Mouse (Mus musculus): ENCODE results near the gene Vmn2r95. TPM values are rescaled to one million over a fixed set of nuclear protein-coding genes. Genes with fewer than 3 reads are reported as not detected.
"Not testable (repeated sequence)": the region's sequence is repeated elsewhere in the genome, so short reads cannot be mapped to it uniquely, and the experiment has no call there.

The Vmn2r95 gene
- polyA plus RNA-seq (2015; fragmentation: Nextera tagmentation; extraction: Ambion mirVana): not detected in 2 replicates

DNA sequence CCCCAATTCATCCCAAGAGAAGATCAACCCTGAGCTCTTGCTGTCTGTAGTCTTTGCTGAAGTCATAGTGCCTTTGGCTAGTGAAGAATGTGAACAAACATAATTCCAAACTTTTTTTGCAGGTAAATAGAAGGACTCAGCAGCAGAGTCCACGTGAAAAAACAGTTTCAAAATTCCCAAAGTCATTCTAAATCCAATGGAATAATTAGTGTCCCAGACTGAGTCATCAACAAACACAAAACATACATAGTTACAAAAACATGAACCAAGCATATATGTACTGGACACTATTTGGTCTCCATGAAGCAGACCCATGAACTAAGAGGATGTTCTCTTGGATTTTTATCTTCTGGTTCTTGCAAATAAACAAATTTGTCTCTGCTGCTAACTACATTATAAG is at the start of gene Vmn2r95:
Vmn2r95 (plus strand) TSS at position 301 of the 400 bp plus-strand sequence.
- Histone ChIP-seq H3K27ac (ENCODE audit: low read length) (no peak within 1 kb of the TSS), H3K4me1 (ENCODE audit: insufficient read depth, low read depth, low read length) (no peaks in the 10 kb centered on the region), H3K4me3 (ENCODE audit: low read depth, low read length) (no peak within 1 kb of the TSS), H3K9me3 (ENCODE audit: low read length) (no peaks in the 10 kb centered on the region), H3K27me3 (replicated peaks; ENCODE audit: insufficient read depth, low read length) (no peaks in the 10 kb centered on the region), H3K9ac (replicated peaks; ENCODE audit: low read depth) (no peak within 1 kb of the TSS), H3K4me2 (replicated peaks; ENCODE audit: low read depth, low read length) (no peak within 1 kb of the TSS), H3K36me3 (ENCODE audit: insufficient read depth, low read length) (no peaks in the 10 kb centered on the region)
- no peak for DNase-seq (ENCODE audit: low spot score)
- ATAC-seq: no peak
- 9% methylated on average over 1 of the region's 1 CpGs for WGBS
- TF ChIP-seq CTCF (IDR thresholded peaks at IDR 0.05) (no peak), EP300 (IDR thresholded peaks at IDR 0.05) (no peak)

DNA sequence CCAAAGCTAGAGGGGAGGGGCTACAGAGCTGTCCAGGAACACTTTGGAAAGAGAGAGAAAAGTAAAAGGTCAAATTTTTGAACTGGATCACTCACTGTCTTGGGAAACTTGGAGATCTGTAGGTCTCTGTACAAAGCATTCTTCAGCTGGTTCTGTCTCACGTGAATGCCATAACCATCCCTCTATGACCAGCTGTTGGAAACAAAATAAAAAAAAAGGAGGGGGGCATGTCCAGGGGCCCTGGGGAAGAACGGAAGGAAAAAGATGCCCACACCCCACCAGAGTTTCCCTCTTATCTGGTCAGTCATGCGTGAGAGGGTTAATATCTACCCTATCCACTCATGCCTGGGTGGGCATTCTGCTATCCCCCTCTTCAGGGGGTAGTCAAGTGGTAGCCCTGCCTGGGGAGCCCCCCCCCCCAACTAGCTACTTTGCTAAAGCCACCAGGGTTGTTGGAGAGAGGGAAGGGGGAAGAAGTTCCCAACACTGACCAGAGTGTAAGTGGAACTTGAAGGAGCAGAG is 31.8 kb downstream of the Vmn2r95 start:
- Histone ChIP-seq H3K9me3 (ENCODE audit: low read length) (no peaks in the 10 kb centered on the region), H3K27ac (ENCODE audit: low read length) (no peak overlapping the region), H3K4me2 (replicated peaks; ENCODE audit: low read depth, low read length) (no peak overlapping the region), H3K9ac (replicated peaks; ENCODE audit: low read depth) (no peak overlapping the region), H3K4me3 (ENCODE audit: low read depth, low read length) (no peak overlapping the region), H3K27me3 (replicated peaks; ENCODE audit: insufficient read depth, low read length) (no peaks in the 10 kb centered on the region), H3K36me3 (ENCODE audit: insufficient read depth, low read length) (no peaks in the 10 kb centered on the region), H3K4me1 (ENCODE audit: insufficient read depth, low read depth, low read length) (no peaks in the 10 kb centered on the region)
- WGBS: 80% methylated on average over 3 of the region's 3 CpGs
- TF ChIP-seq EP300 (IDR thresholded peaks at IDR 0.05): no peak
- TF ChIP-seq CTCF (IDR thresholded peaks at IDR 0.05): no peak
- DNase-seq (ENCODE audit: low spot score) (no peak), ATAC-seq (no peak)

DNA sequence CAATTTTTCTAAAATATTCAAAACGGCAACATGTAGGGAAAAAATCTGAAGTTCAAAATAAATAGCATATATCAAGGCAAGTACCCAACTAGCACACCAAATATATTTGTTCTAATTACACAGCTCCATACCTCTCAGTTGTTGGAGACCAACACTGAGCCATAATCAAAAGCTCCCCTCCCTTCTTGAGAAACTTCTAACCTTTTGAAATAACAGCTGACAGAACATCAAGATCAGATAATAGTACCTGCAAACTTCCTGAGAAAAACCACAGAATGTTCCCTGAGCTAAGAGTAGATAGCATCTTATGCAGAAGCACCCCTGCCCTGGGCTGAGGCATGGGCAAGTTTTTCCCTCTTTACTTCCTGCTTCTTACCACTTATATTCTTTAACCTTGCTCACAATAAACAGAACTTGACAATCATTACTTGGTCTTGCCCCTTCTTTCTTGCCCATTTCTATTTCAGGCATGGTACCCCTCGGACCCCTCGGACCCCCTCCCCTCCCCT is 34.3 kb downstream of the Vmn2r95 start:
- H3K27ac ChIP-seq (ENCODE audit: low read length); ATAC-seq; DNase-seq (ENCODE audit: low spot score); H3K4me3 ChIP-seq (ENCODE audit: low read depth, low read length); H3K4me1 ChIP-seq (ENCODE audit: insufficient read depth, low read depth, low read length); H3K9me3 ChIP-seq (ENCODE audit: low read length); H3K27me3 ChIP-seq (replicated peaks; ENCODE audit: insufficient read depth, low read length); H3K4me2 ChIP-seq (replicated peaks; ENCODE audit: low read depth, low read length); H3K9ac ChIP-seq (replicated peaks; ENCODE audit: low read depth); H3K36me3 ChIP-seq (ENCODE audit: insufficient read depth, low read length): not testable (repeated sequence)
- WGBS: 73% methylated on average over 3 of the region's 3 CpGs

GRCm38 (mm10) chr17:18462695-18463094 is 38.8 kb downstream of the Vmn2r95 start:
- no peak overlapping the region for H3K4me3 ChIP-seq (ENCODE audit: low read depth, low read length)
- H3K4me2 ChIP-seq (replicated peaks; ENCODE audit: low read depth, low read length): no peak overlapping the region
- no peaks in the 10 kb centered on the region for H3K9me3 ChIP-seq (ENCODE audit: low read length)
- DNase-seq (ENCODE audit: low spot score) (no peak), ATAC-seq (no peak)
- H3K27me3 ChIP-seq (replicated peaks; ENCODE audit: insufficient read depth, low read length): no peaks in the 10 kb centered on the region
- TF ChIP-seq CTCF (IDR thresholded peaks at IDR 0.05) (no peak), EP300 (IDR thresholded peaks at IDR 0.05) (no peak)
- H3K4me1 ChIP-seq (ENCODE audit: insufficient read depth, low read depth, low read length): no peaks in the 10 kb centered on the region
- H3K9ac ChIP-seq (replicated peaks; ENCODE audit: low read depth): no peak overlapping the region
- no peak overlapping the region for H3K27ac ChIP-seq (ENCODE audit: low read length)
- no peaks in the 10 kb centered on the region for H3K36me3 ChIP-seq (ENCODE audit: insufficient read depth, low read length)

- ATAC-seq (no peak), DNase-seq (ENCODE audit: low spot score) (no peak)
- Histone ChIP-seq H3K9ac (replicated peaks; ENCODE audit: low read depth) (no peak overlapping the region), H3K4me1 (ENCODE audit: insufficient read depth, low read depth, low read length) (no peaks in the 10 kb centered on the region), H3K9me3 (ENCODE audit: low read length) (no peaks in the 10 kb centered on the region), H3K27ac (ENCODE audit: low read length) (no peak overlapping the region), H3K4me2 (replicated peaks; ENCODE audit: low read depth, low read length) (no peak overlapping the region), H3K4me3 (ENCODE audit: low read depth, low read length) (no peak overlapping the region), H3K27me3 (replicated peaks; ENCODE audit: insufficient read depth, low read length) (no peaks in the 10 kb centered on the region), H3K36me3 (ENCODE audit: insufficient read depth, low read length) (no peaks in the 10 kb centered on the region)
- no peak for TF ChIP-seq CTCF (IDR thresholded peaks at IDR 0.05)
- TF ChIP-seq EP300 (IDR thresholded peaks at IDR 0.05): no peak
- 38% methylated on average over 1 of the region's 1 CpGs for WGBS
Observed at GRCm38 (mm10) chr17:18479885-18480284, 56.0 kb downstream of the Vmn2r95 start.

Other genes starting within 250 kb of the Vmn2r95 start
- gene Vmn2r94, start 146.3 kb upstream of the Vmn2r95 start, polyA plus RNA-seq (2015; fragmentation: Nextera tagmentation; extraction: Ambion mirVana): not detected in 2 replicates
- gene Vmn2r93, start 126.0 kb upstream of the Vmn2r95 start, polyA plus RNA-seq (2015; fragmentation: Nextera tagmentation; extraction: Ambion mirVana): not detected in 2 replicates
- gene Vmn2r96, start 149.1 kb downstream of the Vmn2r95 start, polyA plus RNA-seq (2015; fragmentation: Nextera tagmentation; extraction: Ambion mirVana): not detected in 2 replicates

Data from lung, postnatal 0 days (tissue).